ENCODE assay signal across 9 mouse cellular contexts in the genomic region with DNA sequence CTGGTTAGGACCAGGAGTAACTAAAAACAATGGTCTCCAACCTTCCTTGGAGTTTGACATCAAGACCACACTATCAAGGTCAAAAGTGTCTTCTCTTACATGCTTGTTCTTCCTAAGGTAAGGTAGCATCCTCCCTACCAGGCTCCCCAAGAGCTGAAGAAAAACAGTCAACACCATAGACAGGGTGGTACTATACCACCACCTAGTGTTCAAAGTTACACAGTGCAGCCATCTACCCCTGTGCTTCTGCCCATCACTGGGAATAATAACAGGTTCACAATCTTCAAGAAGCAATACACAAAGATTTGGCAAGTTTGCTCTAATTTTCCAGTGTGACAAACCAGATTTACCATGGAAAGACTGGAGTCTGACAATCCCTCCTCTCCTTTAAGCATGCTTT. TPM values are rescaled to one million over a fixed set of nuclear protein-coding genes. Genes with fewer than 3 reads are reported as not detected.
DNase-seq lines count a peak whose midpoint lies in the region; ATAC-seq and TF ChIP-seq lines count a peak whose summit lies in the region.
"Had no signal": no experiment of that assay in that cellular context is flagged by ENCODE, and none has a peak within 500 bp of the region (broad histone marks: within the 10 kb centered on the region; RNA-seq: fewer than 3 reads in every experiment).

No protein-coding gene starts in this region.

- DNase-seq in 3T3-L1 (ENCODE audit: low read depth, low spot score): peak; percentile 78
- DNase-seq in brain, adult 2 months (ENCODE audit: low read depth, low spot score): peak; percentile 72
- peak; percentile 27 for DNase-seq in fibroblast of lung, adult 2 months (ENCODE audit: low read depth)
- peak; percentile 59 to 80 for DNase-seq in left cerebral cortex, postnatal 25 days (ENCODE audit: low spot score in 2 of 2)
- no peak for DNase-seq in urinary bladder, adult 18-20 months (ENCODE audit: low spot score in 2 of 2)

- H3ac ChIP-seq in C2C12 (ENCODE audit: control insufficient read depth, insufficient read length, low read depth): no peak overlapping the region

- no peaks in the 10 kb centered on the region for H3K27me3 ChIP-seq in C2C12 (ENCODE audit: control insufficient read depth, insufficient read depth, insufficient read length)
- H3K27me3 ChIP-seq: heart, embryonic 15.5 days had no signal

- intact Hi-C loops in left cerebral cortex, postnatal 25 days (cut with DNase I): loop anchor here (5.0 kb wide), 2 partner anchors 62 to 407 kb away; a partner anchor contains a TSS

- H3K4me3 ChIP-seq in C2C12 (ENCODE audit: insufficient read depth, poor library complexity, severe bottlenecking): no peak overlapping the region
- H3K4me3 ChIP-seq: heart, embryonic 15.5 days had no signal

- peaks cover 6% of the 10 kb centered on the region for H3K36me3 ChIP-seq in C2C12 (ENCODE audit: control insufficient read depth, insufficient read depth)

- H3K79me2 ChIP-seq in C2C12 (ENCODE audit: control insufficient read depth, insufficient read depth): no peaks in the 10 kb centered on the region

- no peaks in the 10 kb centered on the region for H3K79me3 ChIP-seq in C2C12 (ENCODE audit: low read depth)

- ATAC-seq in inflammation-experienced regulatory T-cells, adult 6 months: peak; percentile 80
- ATAC-seq in monocyte, adult 5-6 weeks (replicated peaks; ENCODE audit: insufficient number of reproducible peaks, low FRiP score, low TSS enrichment, poor library complexity, severe bottlenecking): peak; percentile 82

- peak; percentile 44 for TF ChIP-seq CTCF in C2C12 (IDR thresholded peaks at IDR 0.05; ENCODE audit: control insufficient read depth, insufficient read depth, insufficient read length)

TF ChIP-seq in C2C12, 6 proteins besides CTCF, POLR2A, EP300 and RAD21:
- TF ChIP-seq MYOD1 (IDR thresholded peaks at IDR 0.05; ENCODE audit: control insufficient read depth, insufficient read length, low read depth) (no peak), MAX (IDR thresholded peaks at IDR 0.05) (no peak), USF1 (IDR thresholded peaks at IDR 0.05; ENCODE audit: low read depth) (no peak), MYOG (IDR thresholded peaks at IDR 0.05; ENCODE audit: control insufficient read depth, extremely low read depth, insufficient read length) (no peak), FOSL1 (IDR thresholded peaks at IDR 0.05; ENCODE audit: insufficient read depth, low read length, poor library complexity, severe bottlenecking) (no peak), CEBPB (IDR thresholded peaks at IDR 0.05; ENCODE audit: low read depth) (no peak)

RNA-seq across cellular contexts. Expression of a gene that starts 15.4 kb away (rescaled TPM):
- not detected for polyA plus RNA-seq in C2C12 (2012; fragmentation: generic; extraction: Trizol)
- polyA plus RNA-seq in inflammation-experienced regulatory T-cells, adult 6 months (2017; shearing (Covaris generic)): not detected
- total RNA-seq in left cerebral cortex, postnatal 25 days (2021): not detected
- total RNA-seq in monocyte, adult 5-6 weeks (2017): not detected in 3 replicates
- polyA plus RNA-seq: heart, embryonic 15.5 days had no signal

RNA-seq across cellular contexts. Expression of a gene that starts 47.0 kb away (rescaled TPM):
- polyA plus RNA-seq in C2C12 (2012; fragmentation: generic; extraction: Trizol): 8.9 TPM
- polyA plus RNA-seq in inflammation-experienced regulatory T-cells, adult 6 months (2017; shearing (Covaris generic)): 10 to 100 TPM; 12.1 to 15.7 (median 14.6) TPM
- 10 to 100 TPM; 51.9 to 52.2 TPM for total RNA-seq in left cerebral cortex, postnatal 25 days (2021)
- 25.8 to 45.1 TPM (median 36.1 TPM) in 3 replicates for total RNA-seq in monocyte, adult 5-6 weeks (2017)

Comparison
In these comparisons a context has a peak if more than half of its experiments do, and no peak if none do; other contexts are left out.
1. DNase-seq: peak in 3T3-L1 (single experiment), brain, adult 2 months (single experiment), fibroblast of lung, adult 2 months (single experiment) and left cerebral cortex, postnatal 25 days (2 of 2); none in urinary bladder, adult 18-20 months (0 of 2).